Mouse (Mus musculus) kidney, adult 18-20 months (tissue): ENCODE measurements at regions not wholly inside any gene's neighbourhood (a gene's known extent, or its start where the extent isn't known, plus 50 kb on each side); places are given as distances from the start of the nearest gene placed in this dataset.

Source experiments
- DNase-seq: peaks from one replicate; pipeline ENCODE4 v3.0.0; 2021

DNA sequence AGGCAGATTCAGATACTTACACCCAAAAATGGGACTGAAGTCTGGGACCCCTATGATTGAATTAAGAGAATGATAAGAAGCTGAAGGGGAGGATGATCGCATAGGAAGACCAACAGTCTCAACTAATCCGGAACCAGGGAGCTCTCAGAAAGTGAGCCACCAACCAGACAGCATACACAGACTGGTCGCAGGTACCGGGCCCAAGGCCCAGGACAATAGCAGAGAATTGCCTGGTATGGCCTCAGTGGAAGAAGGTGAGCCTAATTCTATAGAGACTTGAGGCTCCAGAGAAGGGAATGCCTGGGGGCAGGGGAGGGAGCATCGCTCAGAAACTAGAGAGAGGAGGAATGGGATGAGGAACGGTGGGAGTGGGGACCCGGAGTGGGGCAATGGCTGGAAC is 1116.8 kb downstream of the Basp1 start:
- no peak for DNase-seq

DNA sequence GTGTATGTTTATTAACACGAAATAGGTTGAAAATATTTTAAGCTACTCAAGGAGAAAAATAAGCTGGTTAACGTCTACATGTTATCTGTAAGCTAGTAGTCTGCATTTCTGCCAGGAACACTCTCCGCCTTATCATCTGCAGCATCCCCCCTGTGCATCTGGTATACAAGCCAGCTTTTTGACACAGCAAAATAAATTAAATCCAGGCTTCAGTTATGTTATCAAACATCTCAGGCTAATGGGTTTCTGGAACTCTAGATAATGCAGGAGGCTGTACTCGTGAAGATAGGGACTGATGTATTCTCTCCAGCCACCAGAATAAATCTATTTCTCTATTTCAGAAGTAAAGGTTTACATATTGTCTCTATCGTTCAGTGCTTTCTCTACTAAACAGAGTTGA is 1138.5 kb downstream of the Basp1 start:
- no peak for DNase-seq

DNA sequence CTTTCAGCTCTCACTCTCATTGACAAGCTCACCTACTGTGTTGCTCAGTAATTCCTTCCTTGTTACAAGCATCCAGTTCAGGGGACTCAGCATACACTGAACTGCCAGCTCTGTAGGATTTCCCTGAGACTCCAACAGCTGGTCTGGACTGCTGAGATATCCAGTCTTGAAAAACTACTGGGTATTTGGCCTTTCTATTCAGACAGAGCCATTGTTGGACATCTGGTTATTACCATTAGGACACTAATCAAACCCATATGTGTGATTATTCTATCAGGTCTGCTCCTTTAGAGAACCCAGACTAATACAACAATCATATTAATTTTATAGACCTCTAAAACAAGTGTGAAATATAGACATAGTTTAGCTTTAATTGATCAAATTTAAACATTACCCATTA is 1146.2 kb downstream of the Basp1 start:
- no peak for DNase-seq
